Mouse (Mus musculus): ENCODE results near the gene Zfp683.

- TF ChIP-seq POLR2A (IDR thresholded peaks at IDR 0.05; ENCODE audit: borderline replicate concordance, insufficient read depth, low read length) (no peak), CTCF (IDR thresholded peaks at IDR 0.05; ENCODE audit: borderline replicate concordance, insufficient read depth, low read depth, low read length) (no peak)
Observed at GRCm38 (mm10) chr4:134067833-134068544, 14.4 kb downstream of the Zfp683 start.
